Mouse (Mus musculus) forebrain, embryonic 16.5 days (tissue): Measurements from ENCODE around the gene Sumo3. TPM values are rescaled to one million over a fixed set of nuclear protein-coding genes. Genes with fewer than 3 reads are reported as not detected.

ENCODE experiments used
- ATAC-seq: fragments of 200-750 bp; cut with Nextera tagmentation; 2 replicates; pipeline ENCODE4 v1.8.0; 2017; ENCODE audit warnings: mild to moderate bottlenecking, moderate library complexity
- H3K27ac ChIP-seq: fragments of 300-500 bp; sonication (generic); 2 replicates; pipeline ENCODE4 v1.5.1; 2014; ENCODE audit warnings: low read length, control low read depth
- H3K27me3 ChIP-seq: fragments of 300-500 bp; sonication (generic); replicated peaks from 2 replicates; pipeline ENCODE4 v1.6.1; 2014; ENCODE audit warnings: low read length; ENCODE audit not compliant: control insufficient read depth, insufficient read depth
- H3K36me3 ChIP-seq: fragments of 300-500 bp; sonication (generic); 2 replicates; pipeline ENCODE4 v1.6.1; 2014; ENCODE audit not compliant: control insufficient read depth, insufficient read depth
- H3K4me1 ChIP-seq: fragments of 300-500 bp; sonication (generic); replicated peaks from 2 replicates; pipeline ENCODE4 v1.6.1; 2014; ENCODE audit warnings: low read length; ENCODE audit not compliant: control insufficient read depth, insufficient read depth
- H3K4me2 ChIP-seq: fragments of 300-500 bp; sonication (generic); 2 replicates; pipeline ENCODE4 v1.6.1; 2014; ENCODE audit warnings: mild to moderate bottlenecking, low read length, control low read depth
- H3K4me3 ChIP-seq: fragments of 300-500 bp; sonication (generic); replicated peaks from 2 replicates; pipeline ENCODE4 v1.5.1; 2014; ENCODE audit warnings: mild to moderate bottlenecking, low read length, control low read depth
- H3K9ac ChIP-seq: fragments of 300-500 bp; sonication (generic); replicated peaks from 2 replicates; pipeline ENCODE4 v1.6.1; 2014; ENCODE audit warnings: low read depth, low read length, control low read depth
- H3K9me3 ChIP-seq: fragments of 300-500 bp; sonication (generic); 2 replicates; pipeline ENCODE4 v1.6.1; 2016; ENCODE audit warnings: low read length; ENCODE audit not compliant: control insufficient read depth
- WGBS: fragments of 180-500 bp; shearing (Covaris S2); extraction: QIAGEN DNeasy Blood & Tissue Kit; methylation state at CpG from one replicate; pipeline ENCODE4 v1.1.7; 2014; 5-methylcytosine and 5-hydroxymethylcytosine counted together
- microRNA counts: library from miRNA; unstranded; fragments of <30 nt; microRNA quantifications from one replicate; lab custom pipeline; 2016
- microRNA-seq: library from miRNA; unstranded; fragments of <30 nt; microRNA quantifications from one replicate; pipeline ENCODE4, GENCODE M21; 2017
- polyA plus RNA-seq: library from polyadenylated mRNA; unstranded; fragments of >200 nt; fragmentation: Nextera tagmentation; extraction: Ambion mirVana; gene quantifications from 2 replicates; pipeline ENCODE4 v1.2.1, GENCODE M21; 2015

Gene Sumo3
- polyA plus RNA-seq, 1 experiment from 2014 or later, result 349 TPM

DNA sequence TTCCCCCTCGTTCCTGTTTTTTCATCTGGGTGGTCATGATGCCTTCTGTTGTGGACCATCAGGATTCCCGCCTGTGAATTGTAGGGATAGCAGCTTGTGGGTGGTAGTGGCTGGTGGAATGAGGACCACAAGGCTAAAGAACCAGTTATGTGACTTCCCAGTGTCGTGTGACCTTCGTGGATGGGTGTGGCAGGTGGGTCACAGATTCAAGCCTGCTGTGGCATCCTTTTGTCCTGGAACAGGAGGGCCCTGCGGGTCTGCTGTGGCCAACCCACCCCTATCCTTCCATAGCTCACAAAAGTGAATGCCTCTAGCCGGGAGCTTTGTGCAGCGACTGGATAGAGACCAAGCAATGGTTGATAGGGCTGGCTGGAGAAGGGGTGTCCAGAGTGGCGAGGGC lies 42.0 kb downstream of the Sumo3 start:
- H3K4me2 ChIP-seq, result no peak overlapping the region
- 88% methylated on average over 8 of the region's 8 CpGs for WGBS
- H3K36me3 ChIP-seq, result peaks cover 19% of the 10 kb centered on the region
- no peaks in the 10 kb centered on the region for H3K9me3 ChIP-seq
- no peaks in the 10 kb centered on the region for H3K27me3 ChIP-seq
- no peak overlapping the region for H3K27ac ChIP-seq
- no peak overlapping the region for H3K4me3 ChIP-seq
- no peak overlapping the region for H3K9ac ChIP-seq
- H3K4me1 ChIP-seq, result 0 out of 2 replicates have a peak, but pooled peaks cover 4% of the 10 kb centered on the region
- ATAC-seq, result no peak

DNA sequence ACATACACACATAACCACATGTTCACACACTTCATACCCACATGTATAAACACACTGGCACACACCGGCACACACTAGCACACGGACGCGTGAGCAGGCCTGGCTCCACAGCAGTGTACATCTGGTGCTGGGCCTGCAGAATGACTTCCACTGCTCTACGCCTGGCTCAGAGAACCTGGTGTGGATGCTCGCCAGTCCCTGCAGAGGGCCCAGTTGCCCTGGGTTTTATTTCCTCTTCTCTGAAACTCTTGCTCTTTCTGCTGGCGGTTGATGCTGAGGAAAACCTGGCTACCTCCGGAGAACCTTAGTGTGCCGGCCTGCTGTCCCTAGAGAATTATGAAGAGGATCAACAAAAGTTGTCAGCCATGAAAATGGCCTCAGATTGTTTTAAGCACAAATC lies 46.1 kb downstream of the Sumo3 start:
- no peak overlapping the region for H3K9ac ChIP-seq
- H3K9me3 ChIP-seq, result no peaks in the 10 kb centered on the region
- no peaks in the 10 kb centered on the region for H3K27me3 ChIP-seq
- H3K4me2 ChIP-seq, result no peak overlapping the region
- H3K27ac ChIP-seq, result no peak overlapping the region
- no peak for ATAC-seq
- no peaks in the 10 kb centered on the region for H3K36me3 ChIP-seq
- H3K4me3 ChIP-seq, result no peak overlapping the region
- WGBS, result 90% methylated on average over 9 of the region's 9 CpGs
- 0 out of 2 replicates have a peak, but pooled peaks cover 4% of the 10 kb centered on the region for H3K4me1 ChIP-seq

DNA sequence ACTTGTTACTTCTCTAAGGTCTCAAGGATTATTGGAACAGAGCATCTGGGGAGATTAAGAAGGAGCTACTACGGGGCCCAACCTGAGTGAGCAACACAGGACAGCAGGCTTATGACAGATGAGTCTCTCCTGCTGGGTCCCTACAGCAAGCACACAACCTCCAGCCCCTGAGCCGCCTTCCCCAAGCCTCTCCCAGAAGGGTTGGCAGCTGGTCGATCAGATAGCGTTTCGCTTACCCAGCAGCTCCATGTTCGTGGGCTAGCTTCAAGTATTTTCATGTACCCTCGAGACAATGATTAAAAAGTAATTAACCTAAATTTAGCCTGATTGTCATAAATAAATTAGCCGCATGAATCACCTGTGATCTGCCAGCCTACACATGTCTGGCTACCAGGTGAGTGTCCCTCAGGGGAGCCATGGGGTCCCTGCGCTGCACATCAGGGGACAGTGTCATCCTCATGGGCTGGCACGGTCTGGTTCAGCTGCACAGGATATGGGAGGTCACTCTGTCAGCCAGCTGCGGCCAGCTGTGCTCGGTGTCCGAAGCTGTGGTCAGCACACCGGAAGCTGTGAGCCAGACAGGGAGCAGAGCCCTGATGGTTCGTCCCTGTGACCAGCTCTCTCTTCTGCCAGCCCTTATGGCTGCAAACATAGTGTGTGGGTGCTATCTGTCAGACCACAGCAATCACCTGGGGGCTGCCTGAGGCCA lies 52.5 kb downstream of the Sumo3 start:
- Histone ChIP-seq H3K36me3 (no peaks in the 10 kb centered on the region), H3K4me1 (no peaks in the 10 kb centered on the region), H3K27ac (no peak overlapping the region), H3K4me2 (no peak overlapping the region), H3K9ac (no peak overlapping the region), H3K4me3 (no peak overlapping the region), H3K9me3 (no peaks in the 10 kb centered on the region), H3K27me3 (no peaks in the 10 kb centered on the region)
- no peak for ATAC-seq
- 87% methylated on average over 15 of the region's 15 CpGs for WGBS

DNA sequence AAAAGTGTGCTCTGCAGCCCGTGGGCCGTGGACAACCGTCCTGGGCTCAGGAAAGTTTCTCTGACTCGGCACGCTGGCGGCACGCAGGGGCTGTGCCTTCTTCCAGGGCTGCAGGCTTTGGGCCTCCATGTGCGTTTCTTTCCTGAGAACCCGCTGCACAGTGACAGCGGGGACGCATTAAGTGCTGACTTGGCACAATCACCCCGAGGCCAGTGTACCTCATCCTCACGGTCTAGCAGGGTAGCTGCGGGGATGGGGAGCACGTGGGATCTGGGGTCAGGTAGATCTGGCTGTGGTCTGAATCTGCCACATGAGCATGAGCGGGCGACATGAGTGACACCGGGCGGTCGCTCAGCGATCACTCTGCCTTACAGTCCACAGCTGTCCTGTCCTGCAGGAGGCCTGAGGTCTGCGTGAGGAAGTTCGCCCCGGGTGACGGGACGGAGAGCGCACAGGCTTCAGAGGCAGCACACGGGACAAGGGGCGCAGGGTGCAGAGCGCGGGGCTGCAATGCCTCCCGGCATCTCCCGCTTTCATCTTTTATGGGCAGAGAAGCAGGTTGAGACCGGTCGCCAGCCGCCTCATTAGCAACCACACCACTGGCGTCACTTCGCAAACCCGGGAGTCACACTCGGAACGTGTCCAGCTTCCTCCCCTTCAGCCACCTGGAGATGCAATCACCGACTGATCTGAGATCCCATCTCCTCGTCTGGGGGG lies 58.2 kb downstream of the Sumo3 start:
- Histone ChIP-seq H3K27ac (no peak overlapping the region), H3K36me3 (no peaks in the 10 kb centered on the region), H3K4me2 (no peak overlapping the region), H3K27me3 (no peaks in the 10 kb centered on the region), H3K9ac (no peak overlapping the region), H3K4me3 (no peak overlapping the region), H3K4me1 (0 out of 2 replicates have a peak, but pooled peaks cover 2% of the 10 kb centered on the region), H3K9me3 (no peaks in the 10 kb centered on the region)
- 57% methylated on average over 43 of the region's 43 CpGs for WGBS
- no peak for ATAC-seq

DNA sequence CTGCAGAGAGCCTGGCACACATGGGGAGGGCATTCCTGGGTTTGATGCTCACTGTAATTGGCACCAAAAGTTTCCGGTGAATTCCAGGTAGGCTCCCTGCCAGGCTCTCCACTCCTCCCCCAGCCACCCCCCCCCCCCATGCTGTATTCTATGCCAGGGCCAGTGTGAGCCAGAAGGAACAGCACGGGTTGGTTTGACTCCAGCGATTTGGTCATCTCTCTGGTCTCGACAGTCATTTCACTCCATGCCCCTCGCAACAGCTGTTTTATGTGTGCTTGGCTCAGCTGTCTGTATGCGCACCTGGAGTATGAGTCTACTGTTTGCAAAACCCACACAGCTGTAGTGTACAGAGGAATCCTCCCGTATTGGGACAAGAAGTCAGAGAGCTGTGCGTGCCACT lies 60.4 kb downstream of the Sumo3 start:
- Histone ChIP-seq H3K36me3 (no peaks in the 10 kb centered on the region), H3K9me3 (no peaks in the 10 kb centered on the region), H3K9ac (no peak overlapping the region), H3K4me1 (0 out of 2 replicates have a peak, but pooled peaks cover 2% of the 10 kb centered on the region), H3K27ac (no peak overlapping the region), H3K4me3 (no peak overlapping the region), H3K27me3 (no peaks in the 10 kb centered on the region), H3K4me2 (no peak overlapping the region)
- WGBS, result 73% methylated on average over 8 of the region's 8 CpGs
- no peak for ATAC-seq

DNA sequence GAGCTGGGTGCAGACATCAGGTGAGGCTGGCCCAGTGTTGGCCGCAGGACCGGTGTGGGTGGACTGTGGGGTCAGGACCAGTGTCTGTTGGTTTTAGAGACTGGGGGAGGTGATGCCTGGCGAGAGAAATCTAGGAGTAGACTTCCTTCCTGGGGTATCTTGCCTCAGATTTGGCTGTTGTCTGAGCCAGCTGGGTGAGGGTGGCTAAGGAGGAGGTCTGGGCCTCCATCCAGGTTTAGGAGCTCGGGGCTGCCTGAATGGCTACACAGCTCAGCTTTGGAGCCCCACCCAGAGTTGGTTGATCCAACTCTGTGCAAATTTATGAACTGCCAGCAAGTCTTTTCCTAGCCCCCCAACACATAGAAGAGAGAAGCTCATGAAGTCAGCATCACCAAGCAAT lies 61.5 kb downstream of the Sumo3 start:
- Histone ChIP-seq H3K4me2 (no peak overlapping the region), H3K27ac (no peak overlapping the region), H3K4me3 (no peak overlapping the region), H3K4me1 (0 out of 2 replicates have a peak, but pooled peaks cover 2% of the 10 kb centered on the region), H3K9me3 (no peaks in the 10 kb centered on the region), H3K9ac (no peak overlapping the region), H3K36me3 (no peaks in the 10 kb centered on the region), H3K27me3 (no peaks in the 10 kb centered on the region)
- ATAC-seq, result no peak
- WGBS, result 76% methylated on average over 4 of the region's 4 CpGs

MicroRNAs within 50 kb of the gene (microRNA counts, 519-probe panel; counts per million panel counts)
- microRNA mmu-miR-1930 (lab: Ali Mortazavi, UCI), result 1,688 counts per million, percentile 18 among the panel's probes with 10 or more counts

Small RNA genes lying within 50 kb of the gene (microRNA-seq; reads per million reads assigned to microRNA genes)
- gene Mir1930, result 13.3 reads per million, percentile 32 among the genes with 10 or more reads in this experiment

Other genes with a start within 250 kb of the Sumo3 start
- gene Adarb1, start 187.8 kb upstream of the Sumo3 start, polyA plus RNA-seq, result 15.8 and 17.8 TPM in 2 replicates
- gene Fam207a, start 90.3 kb upstream of the Sumo3 start, polyA plus RNA-seq, result 41.6 and 42.8 TPM in 2 replicates
- 0.80 and 0.85 TPM in 2 replicates for gene Itgb2, start 75.8 kb upstream of the Sumo3 start, polyA plus RNA-seq
- 73.3 and 80.5 TPM in 2 replicates for gene Pttg1ip, start 24.4 kb upstream of the Sumo3 start, polyA plus RNA-seq
- gene Gm49325, start 100 bp downstream of the Sumo3 start, polyA plus RNA-seq, result 1.2 and 8.4 TPM in 2 replicates
- gene Ube2g2, start 16.2 kb downstream of the Sumo3 start, polyA plus RNA-seq, result 107 and 114 TPM in 2 replicates
- 0.30 and 0.39 TPM in 2 replicates for gene Tspear, start 80.5 kb downstream of the Sumo3 start, polyA plus RNA-seq
- gene Gm19402, start 84.7 kb downstream of the Sumo3 start, polyA plus RNA-seq, result not detected in 2 replicates
- not detected in 2 replicates for gene Gm9508, start 91.1 kb downstream of the Sumo3 start, polyA plus RNA-seq
- gene Gm10272, start 100.5 kb downstream of the Sumo3 start, polyA plus RNA-seq, result not detected in 2 replicates
- not detected in 2 replicates for gene Gm10024, start 105.4 kb downstream of the Sumo3 start, polyA plus RNA-seq
- gene Gm10142, start 109.7 kb downstream of the Sumo3 start, polyA plus RNA-seq, result not detected in 2 replicates
- gene Krtap12-1, start 114.5 kb downstream of the Sumo3 start, polyA plus RNA-seq, result not detected in 2 replicates
- not detected in 2 replicates for gene Gm10100, start 120.4 kb downstream of the Sumo3 start, polyA plus RNA-seq
- not detected in 2 replicates for gene Gm18596, start 136.5 kb downstream of the Sumo3 start, polyA plus RNA-seq
- gene Gm9736, start 145.3 kb downstream of the Sumo3 start, polyA plus RNA-seq, result not detected in 2 replicates
- gene Gm3233, start 153.6 kb downstream of the Sumo3 start, polyA plus RNA-seq, result not detected in 2 replicates
- gene Gm3238, start 165.2 kb downstream of the Sumo3 start, polyA plus RNA-seq, result not detected in 2 replicates
- not detected in 2 replicates for gene Gm7138, start 170.8 kb downstream of the Sumo3 start, polyA plus RNA-seq
- gene Gm3250, start 176.4 kb downstream of the Sumo3 start, polyA plus RNA-seq, result not detected in 2 replicates
- not detected in 2 replicates for gene Gm7137, start 182.1 kb downstream of the Sumo3 start, polyA plus RNA-seq
- gene Gm9639, start 189.0 kb downstream of the Sumo3 start, polyA plus RNA-seq, result not detected in 2 replicates
- not detected in 2 replicates for gene Gm19668, start 193.0 kb downstream of the Sumo3 start, polyA plus RNA-seq
- gene Gm9507, start 205.7 kb downstream of the Sumo3 start, polyA plus RNA-seq, result not detected in 2 replicates
- gene Gm2696, start 208.6 kb downstream of the Sumo3 start, polyA plus RNA-seq, result not detected in 2 replicates
- gene Krtap10-4, start 221.0 kb downstream of the Sumo3 start, polyA plus RNA-seq, result not detected in 2 replicates
- not detected in 2 replicates for gene Krtap10-10, start 229.8 kb downstream of the Sumo3 start, polyA plus RNA-seq
- gene Gm36176, start 240.7 kb downstream of the Sumo3 start, polyA plus RNA-seq, result not detected in 2 replicates
- gene Gm10318, start 246.8 kb downstream of the Sumo3 start, polyA plus RNA-seq, result not detected in 2 replicates